Comparison of ENCODE assay signal across 24 mouse cellular contexts in the genomic region with DNA sequence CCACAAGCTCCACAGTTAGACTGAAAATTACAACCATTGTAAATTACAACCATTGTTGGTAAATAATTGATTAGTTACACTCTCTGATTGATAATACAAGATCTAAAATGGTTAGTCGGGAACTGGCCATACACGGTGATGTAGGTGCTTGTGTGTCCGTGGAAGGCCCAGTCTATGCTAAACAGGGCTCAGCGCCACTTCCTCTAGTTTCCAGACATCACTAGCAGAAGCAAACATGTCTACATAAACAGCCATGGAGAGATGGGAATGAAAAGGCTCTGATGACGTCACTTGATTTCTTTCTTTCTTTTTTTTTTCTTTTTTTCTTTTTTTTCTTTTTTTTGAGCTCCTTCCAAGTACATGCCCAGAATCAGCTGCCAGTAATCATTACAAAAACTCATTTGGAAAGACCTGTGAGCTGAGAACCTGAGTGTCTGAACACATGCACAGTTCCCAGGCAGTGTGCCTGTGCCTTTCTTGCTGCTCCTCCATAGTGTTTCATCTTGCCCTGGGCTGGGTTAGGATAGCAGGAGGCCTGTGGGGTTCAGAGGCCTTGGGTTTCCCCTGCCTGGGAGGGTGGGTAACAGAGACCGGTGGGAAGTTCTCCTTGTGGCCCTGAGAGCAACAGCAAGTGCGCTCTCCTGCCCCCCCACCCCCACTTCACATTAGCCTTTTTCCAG. TPM values are rescaled to one million over a fixed set of nuclear protein-coding genes. Genes with fewer than 3 reads are reported as not detected.
"Had no signal": no experiment of that assay in that cellular context is flagged by ENCODE, and none has a peak within 500 bp of the region (broad histone marks: within the 10 kb centered on the region; RNA-seq: fewer than 3 reads in every experiment).

No protein-coding gene starts in this region.

RNA-seq across cellular contexts. Expression of gene Gm1604a, which starts 44.3 kb away (rescaled TPM):
- total RNA-seq: gastrocnemius, adult 18-20 months; gastrocnemius, adult 8-10 months; gastrocnemius, postnatal 14 days; gastrocnemius, postnatal 36 days; heart, adult 2 months; heart, postnatal 14 days; heart, postnatal 36 days; hematopoietic stem cell, adult 5-6 weeks had no signal
- polyA plus RNA-seq: gonadal fat pad, adult 2 months; heart, adult 2 months; heart, embryonic 11.5 days; heart, embryonic 13.5 days; heart, embryonic 15.5 days; heart, postnatal 0 days; hindbrain, embryonic 11.5 days; hindbrain, embryonic 13.5 days; hindbrain, embryonic 16.5 days; intestine, embryonic 14.5 days; intestine, embryonic 16.5 days; large intestine, adult 2 months; limb, embryonic 10.5 days; limb, embryonic 12.5 days; limb, embryonic 14.5 days; liver, embryonic 11.5 days; liver, embryonic 13.5 days had no signal
